Mouse (Mus musculus): ENCODE measurements around the gene Stk19. TPM values are rescaled to one million over a fixed set of nuclear protein-coding genes. Genes with fewer than 3 reads are reported as not detected.
A peak's percentile ranks its signal among the peaks of the same experiment; 100 is the strongest.

The Stk19 gene
- 25.1 and 27.1 TPM in 2 replicates for polyA plus RNA-seq (2014; fragmentation: Nextera tagmentation; extraction: Ambion mirVana)

- peaks cover 27% of the 10 kb centered on the region for H3K4me1 ChIP-seq (replicated peaks; ENCODE audit: control insufficient read depth, insufficient read depth, low read length)
- ATAC-seq (replicated peaks; ENCODE audit: low FRiP score) (peak; percentile 92), DNase-seq (ENCODE audit: low spot score) (peak; percentile 95)
- peak within 1 kb of the TSS; percentile 92 for H3K4me2 ChIP-seq
- H3K9ac ChIP-seq (ENCODE audit: low read depth, low read length): peak within 1 kb of the TSS; percentile 74
- peak within 1 kb of the TSS; percentile 71 for H3K4me3 ChIP-seq (ENCODE audit: low read depth, low read length)
- WGBS: under 1% methylated on average over 40 of the region's 40 CpGs
- H3K9me3 ChIP-seq (ENCODE audit: control insufficient read depth, low read length): no peaks in the 10 kb centered on the region
- H3K27ac ChIP-seq (ENCODE audit: low read depth, low read length): peak within 1 kb of the TSS; percentile 57
- H3K36me3 ChIP-seq (ENCODE audit: control insufficient read depth, insufficient read depth, low read length): peaks cover 13% of the 10 kb centered on the region; the same call in 1 of the 2 replicates
- no peaks in the 10 kb centered on the region for H3K27me3 ChIP-seq (replicated peaks; ENCODE audit: control insufficient read depth, insufficient read depth, low read length)
Observed at GRCm38 (mm10) chr17:34836856-34837221, at the start of gene Stk19, which contains the start of gene Dxo. Gene Stk19, minus strand, starts transcription at chr17:34836945. Gene Dxo, plus strand, starts transcription at chr17:34837019.

DNA sequence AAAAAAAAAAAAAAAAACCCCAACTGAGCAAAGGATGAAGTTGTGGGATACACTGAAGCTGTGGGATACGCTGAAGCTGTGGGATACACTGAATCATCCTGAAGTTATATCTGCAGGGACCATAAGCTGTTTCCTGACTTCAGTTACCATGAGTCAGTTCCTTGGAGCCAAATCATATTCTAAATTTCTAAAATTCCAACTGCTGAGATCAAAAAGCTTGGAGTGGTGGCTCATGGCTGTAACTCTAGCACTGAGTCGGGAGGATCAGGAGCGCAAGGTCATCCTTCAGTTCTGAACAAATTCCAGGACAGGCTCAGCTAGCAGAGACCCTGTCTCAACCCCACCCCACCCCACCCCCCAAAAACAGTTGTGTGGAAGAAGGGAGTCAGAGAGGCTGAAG lies 48.9 kb upstream of the Stk19 start:
- 79% methylated on average over 3 of the region's 3 CpGs for WGBS
- Histone ChIP-seq H3K27ac (ENCODE audit: low read depth, low read length) (no peak overlapping the region), H3K27me3 (replicated peaks; ENCODE audit: control insufficient read depth, insufficient read depth, low read length) (no peaks in the 10 kb centered on the region), H3K9me3 (ENCODE audit: control insufficient read depth, low read length) (no peaks in the 10 kb centered on the region), H3K9ac (ENCODE audit: low read depth, low read length) (no peak overlapping the region), H3K4me1 (replicated peaks; ENCODE audit: control insufficient read depth, insufficient read depth, low read length) (peaks cover 9% of the 10 kb centered on the region; the same call in 1 of the 2 replicates), H3K4me3 (ENCODE audit: low read depth, low read length) (no peak overlapping the region), H3K4me2 (no peak overlapping the region), H3K36me3 (ENCODE audit: control insufficient read depth, insufficient read depth, low read length) (no peaks in the 10 kb centered on the region)
- DNase-seq (ENCODE audit: low spot score) (no peak), ATAC-seq (replicated peaks; ENCODE audit: low FRiP score) (no peak)

- no peaks in the 10 kb centered on the region for H3K36me3 ChIP-seq (ENCODE audit: control insufficient read depth, insufficient read depth, low read length)
- DNase-seq (ENCODE audit: low spot score) (no peak), ATAC-seq (replicated peaks; ENCODE audit: low FRiP score) (no peak)
- no peaks in the 10 kb centered on the region for H3K27me3 ChIP-seq (replicated peaks; ENCODE audit: control insufficient read depth, insufficient read depth, low read length)
- H3K27ac ChIP-seq (ENCODE audit: low read depth, low read length): no peak overlapping the region
- peaks cover 9% of the 10 kb centered on the region; the same call in 1 of the 2 replicates for H3K4me1 ChIP-seq (replicated peaks; ENCODE audit: control insufficient read depth, insufficient read depth, low read length)
- no peak overlapping the region for H3K4me3 ChIP-seq (ENCODE audit: low read depth, low read length)
- H3K4me2 ChIP-seq: 0 out of 2 replicates have a peak overlapping the region, but pooled peaks have one; percentile 20
- WGBS: 62% methylated on average over 6 of the region's 6 CpGs
- H3K9ac ChIP-seq (ENCODE audit: low read depth, low read length): no peak overlapping the region
- H3K9me3 ChIP-seq (ENCODE audit: control insufficient read depth, low read length): no peaks in the 10 kb centered on the region
Observed at GRCm38 (mm10) chr17:34884704-34885103, 48.0 kb upstream of the Stk19 start.

DNA sequence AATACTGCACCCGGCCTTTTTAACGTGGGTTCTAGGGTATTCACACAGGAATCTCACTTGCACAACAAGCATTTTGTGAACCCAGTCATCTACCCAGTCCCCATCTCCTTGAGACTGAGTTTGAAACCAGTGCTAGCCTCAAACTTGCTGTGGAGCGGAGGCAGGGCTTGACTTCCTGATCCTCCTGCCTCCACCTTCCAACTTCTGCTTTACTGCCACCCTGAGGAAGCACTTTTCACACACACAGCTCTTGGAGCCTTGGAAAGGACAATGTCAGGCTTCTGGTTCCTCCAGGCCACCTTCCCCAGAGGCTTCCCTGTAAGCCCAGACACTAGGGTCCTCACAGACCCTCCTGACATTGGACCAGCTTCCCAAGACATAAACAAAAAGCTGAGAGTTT lies 46.6 kb upstream of the Stk19 start:
- 60% methylated on average over 3 of the region's 3 CpGs for WGBS
- Histone ChIP-seq H3K27ac (ENCODE audit: low read depth, low read length) (no peak overlapping the region), H3K4me3 (ENCODE audit: low read depth, low read length) (no peak overlapping the region), H3K4me2 (no peak overlapping the region), H3K9ac (ENCODE audit: low read depth, low read length) (no peak overlapping the region; the same call in 1 of the 2 replicates), H3K36me3 (ENCODE audit: control insufficient read depth, insufficient read depth, low read length) (no peaks in the 10 kb centered on the region), H3K9me3 (ENCODE audit: control insufficient read depth, low read length) (no peaks in the 10 kb centered on the region), H3K27me3 (replicated peaks; ENCODE audit: control insufficient read depth, insufficient read depth, low read length) (no peaks in the 10 kb centered on the region), H3K4me1 (replicated peaks; ENCODE audit: control insufficient read depth, insufficient read depth, low read length) (peaks cover 12% of the 10 kb centered on the region; the same call in 1 of the 2 replicates)
- ATAC-seq (replicated peaks; ENCODE audit: low FRiP score): no peak
- DNase-seq (ENCODE audit: low spot score): no peak

GRCm38 (mm10) chr17:34881683-34882310 lies 45.1 kb upstream of the Stk19 start, which contains the start of gene Gm20547:
Gene Gm20547, minus strand, starts transcription at chr17:34882042.
- no peak; the same call in 1 of the 2 replicates for ATAC-seq (replicated peaks; ENCODE audit: low FRiP score)
- DNase-seq (ENCODE audit: low spot score): no peak
- WGBS: 17% methylated on average over 15 of the region's 15 CpGs
- Histone ChIP-seq H3K4me1 (replicated peaks; ENCODE audit: control insufficient read depth, insufficient read depth, low read length) (peaks cover 12% of the 10 kb centered on the region; the same call in 1 of the 2 replicates), H3K9ac (ENCODE audit: low read depth, low read length) (no peak within 1 kb of the TSS; the same call in 1 of the 2 replicates), H3K27me3 (replicated peaks; ENCODE audit: control insufficient read depth, insufficient read depth, low read length) (no peaks in the 10 kb centered on the region), H3K4me2 (peak within 1 kb of the TSS; percentile 48), H3K36me3 (ENCODE audit: control insufficient read depth, insufficient read depth, low read length) (no peaks in the 10 kb centered on the region), H3K4me3 (ENCODE audit: low read depth, low read length) (0 out of 2 replicates have a peak within 1 kb of the TSS, but pooled peaks have one; percentile 9), H3K9me3 (ENCODE audit: control insufficient read depth, low read length) (no peaks in the 10 kb centered on the region), H3K27ac (ENCODE audit: low read depth, low read length) (no peak within 1 kb of the TSS)

DNA sequence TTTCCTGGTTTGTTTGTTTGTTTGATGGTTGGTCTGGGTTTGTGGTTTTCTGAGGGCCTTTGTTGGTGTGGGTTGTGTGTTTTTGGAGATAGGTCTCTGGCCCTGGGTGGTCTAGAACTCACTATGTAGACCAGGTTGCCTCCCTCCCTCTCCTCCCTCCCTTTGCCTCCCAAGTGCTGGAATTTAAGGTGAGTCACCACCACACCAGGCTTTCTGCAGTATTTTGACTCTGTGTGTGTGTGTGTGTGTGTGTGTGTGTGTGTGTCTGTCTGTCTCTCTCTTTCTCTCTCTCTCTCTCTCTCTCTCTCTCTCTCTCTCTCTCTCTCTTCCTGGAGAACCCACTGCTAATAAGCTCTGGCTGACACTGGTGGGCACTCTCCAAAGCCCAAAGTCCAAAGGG lies 44.4 kb upstream of the Stk19 start:
- no peaks in the 10 kb centered on the region for H3K36me3 ChIP-seq (ENCODE audit: control insufficient read depth, insufficient read depth, low read length)
- H3K9me3 ChIP-seq (ENCODE audit: control insufficient read depth, low read length): no peaks in the 10 kb centered on the region
- no peak for DNase-seq (ENCODE audit: low spot score)
- H3K4me2 ChIP-seq: peak overlapping the region; percentile 48; the same call in 1 of the 2 replicates
- no peak overlapping the region; the same call in 1 of the 2 replicates for H3K9ac ChIP-seq (ENCODE audit: low read depth, low read length)
- no peaks in the 10 kb centered on the region for H3K27me3 ChIP-seq (replicated peaks; ENCODE audit: control insufficient read depth, insufficient read depth, low read length)
- no peak for ATAC-seq (replicated peaks; ENCODE audit: low FRiP score)
- H3K4me1 ChIP-seq (replicated peaks; ENCODE audit: control insufficient read depth, insufficient read depth, low read length): peaks cover 12% of the 10 kb centered on the region; the same call in 1 of the 2 replicates
- 0 out of 2 replicates have a peak overlapping the region, but pooled peaks have one; percentile 9 for H3K4me3 ChIP-seq (ENCODE audit: low read depth, low read length)
- H3K27ac ChIP-seq (ENCODE audit: low read depth, low read length): no peak overlapping the region

GRCm38 (mm10) chr17:34879336-34879879 lies 42.7 kb upstream of the Stk19 start, which contains the start of gene Zbtb12:
Gene Zbtb12, plus strand, starts transcription at chr17:34879483.
- 67% methylated on average over 11 of the region's 11 CpGs for WGBS
- Histone ChIP-seq H3K27me3 (replicated peaks; ENCODE audit: control insufficient read depth, insufficient read depth, low read length) (no peaks in the 10 kb centered on the region), H3K9ac (ENCODE audit: low read depth, low read length) (no peak within 1 kb of the TSS), H3K27ac (ENCODE audit: low read depth, low read length) (no peak within 1 kb of the TSS), H3K4me3 (ENCODE audit: low read depth, low read length) (no peak within 1 kb of the TSS), H3K36me3 (ENCODE audit: control insufficient read depth, insufficient read depth, low read length) (no peaks in the 10 kb centered on the region), H3K9me3 (ENCODE audit: control insufficient read depth, low read length) (no peaks in the 10 kb centered on the region), H3K4me2 (no peak within 1 kb of the TSS), H3K4me1 (replicated peaks; ENCODE audit: control insufficient read depth, insufficient read depth, low read length) (peaks cover 5% of the 10 kb centered on the region; the same call in 1 of the 2 replicates)
- DNase-seq (ENCODE audit: low spot score): no peak
- no peak for ATAC-seq (replicated peaks; ENCODE audit: low FRiP score)

DNA sequence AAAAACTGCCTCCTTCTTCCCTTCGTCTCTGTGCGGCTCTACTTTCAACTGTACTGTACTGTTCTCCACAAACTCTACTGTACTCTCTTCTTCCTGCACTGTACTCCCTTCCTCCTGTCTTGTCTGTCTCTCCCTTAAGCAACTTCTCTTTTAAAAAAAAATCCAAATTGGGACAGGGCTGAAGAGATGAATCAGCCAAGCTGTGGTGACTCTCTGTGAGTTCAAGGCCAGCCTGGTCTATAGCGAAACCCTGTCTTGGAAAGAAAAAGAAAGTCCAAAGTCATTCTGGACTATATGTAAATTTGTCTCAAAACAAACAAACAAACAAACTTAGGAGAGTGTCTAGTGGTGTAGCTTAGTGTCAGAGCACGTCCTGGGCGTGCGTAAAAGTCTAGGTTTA lies 37.6 kb upstream of the Stk19 start:
- Histone ChIP-seq H3K36me3 (ENCODE audit: control insufficient read depth, insufficient read depth, low read length) (no peaks in the 10 kb centered on the region), H3K4me2 (no peak overlapping the region), H3K4me1 (replicated peaks; ENCODE audit: control insufficient read depth, insufficient read depth, low read length) (0 out of 2 replicates have a peak, but pooled peaks cover 2% of the 10 kb centered on the region), H3K27ac (ENCODE audit: low read depth, low read length) (no peak overlapping the region), H3K27me3 (replicated peaks; ENCODE audit: control insufficient read depth, insufficient read depth, low read length) (no peaks in the 10 kb centered on the region; the same call in 1 of the 2 replicates), H3K9ac (ENCODE audit: low read depth, low read length) (no peak overlapping the region), H3K4me3 (ENCODE audit: low read depth, low read length) (no peak overlapping the region), H3K9me3 (ENCODE audit: control insufficient read depth, low read length) (no peaks in the 10 kb centered on the region)
- WGBS: 85% methylated on average over 6 of the region's 6 CpGs
- ATAC-seq (replicated peaks; ENCODE audit: low FRiP score): no peak
- DNase-seq (ENCODE audit: low spot score): no peak

Data from liver, embryonic 11.5 days (tissue).